Mouse (Mus musculus) ZHBTc4 (cell line): ENCODE results near the gene Xpo5.

Source experiments
- DNase-seq: peaks from one replicate; pipeline ENCODE4 v3.0.0-alpha.2; 2011; ENCODE audit warnings: low read depth, low spot score

Gene Xpo5

DNA sequence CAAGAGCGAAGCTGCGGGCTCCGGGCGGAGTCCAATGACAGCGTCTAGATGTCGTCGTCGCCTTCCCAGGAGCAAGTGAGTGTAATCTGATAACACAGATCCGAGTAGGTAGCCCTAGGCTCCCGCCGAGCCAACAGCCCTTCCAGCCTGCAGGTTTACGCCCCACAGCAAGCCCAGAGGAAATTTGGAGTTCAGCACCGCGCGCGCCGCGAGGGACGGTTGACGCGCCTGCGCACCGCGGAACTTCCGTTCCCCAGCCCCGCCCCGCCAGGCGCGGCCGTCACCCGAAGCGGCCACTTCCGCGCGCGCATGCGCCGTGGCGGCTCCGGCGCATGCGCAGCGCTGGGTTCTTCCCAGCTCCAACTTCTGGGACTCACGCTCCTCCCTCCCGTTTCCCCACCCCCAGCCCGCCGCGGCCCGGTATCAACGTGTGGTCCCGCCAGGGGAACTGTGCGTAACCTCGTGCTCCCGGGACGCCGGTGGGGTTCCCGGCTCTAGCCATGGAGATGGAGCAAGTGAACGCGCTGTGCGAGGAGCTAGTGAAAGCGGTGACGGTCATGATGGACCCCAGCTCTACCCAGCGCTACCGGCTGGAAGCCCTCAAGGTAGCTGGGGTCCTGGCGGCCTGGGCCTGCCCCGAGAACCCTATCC lies at the start of gene Xpo5, which contains the start of gene Polh:
TSS of gene Xpo5 (plus strand) at position 362 of the 651 bp plus-strand sequence.
TSS of gene Polh (minus strand) at position 225 of the 651 bp plus-strand sequence.
- peak; percentile 99 for DNase-seq

DNA sequence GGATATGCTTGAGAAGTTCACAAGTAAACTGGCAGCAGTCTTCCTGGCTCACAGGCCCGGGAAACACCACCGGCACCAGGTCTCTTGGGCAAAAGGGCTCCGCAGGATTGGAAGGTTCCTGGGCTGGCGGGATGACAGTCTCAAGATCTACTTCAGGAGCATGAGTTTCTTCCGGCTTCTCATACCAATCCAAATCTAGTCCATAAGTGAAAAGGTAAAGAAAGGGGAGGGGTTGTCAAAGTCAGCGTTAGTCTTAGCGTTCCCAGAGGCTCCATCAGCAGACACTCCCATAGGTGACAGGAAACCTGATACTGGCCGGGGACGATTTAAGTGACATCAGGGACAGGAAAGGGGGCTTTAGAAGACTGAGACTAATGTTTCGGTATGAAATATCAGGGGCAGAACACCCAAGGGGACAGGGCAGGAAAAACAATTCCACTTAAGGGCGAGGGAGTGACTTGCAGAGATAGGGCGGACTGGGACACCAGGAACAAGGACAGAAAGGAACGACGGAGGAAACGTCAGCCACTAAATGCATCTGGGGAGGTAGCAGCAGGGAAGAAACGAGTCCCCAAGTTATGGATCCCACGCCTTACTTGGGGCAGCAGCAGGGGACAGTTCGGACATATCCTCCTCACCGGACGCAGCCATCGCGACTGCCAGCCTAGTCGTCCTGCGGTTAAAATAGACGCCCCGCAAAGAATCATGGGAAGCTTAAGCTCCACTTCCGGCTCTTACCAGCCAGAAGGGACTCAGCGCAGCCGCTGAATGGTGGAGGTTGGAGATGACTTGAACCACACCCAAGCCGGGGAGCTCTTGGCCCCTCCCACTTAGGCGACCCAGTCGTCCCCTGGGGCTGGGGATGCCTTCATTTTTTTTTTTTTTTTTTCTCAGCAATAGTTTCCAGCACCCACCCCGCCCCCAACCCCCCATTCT lies 49.5 kb upstream of the Xpo5 start, which contains the start of gene Mad2l1bp:
TSS of gene Mad2l1bp (minus strand) at position 707 of the 936 bp plus-strand sequence.
- DNase-seq: peak; percentile 97

DNA sequence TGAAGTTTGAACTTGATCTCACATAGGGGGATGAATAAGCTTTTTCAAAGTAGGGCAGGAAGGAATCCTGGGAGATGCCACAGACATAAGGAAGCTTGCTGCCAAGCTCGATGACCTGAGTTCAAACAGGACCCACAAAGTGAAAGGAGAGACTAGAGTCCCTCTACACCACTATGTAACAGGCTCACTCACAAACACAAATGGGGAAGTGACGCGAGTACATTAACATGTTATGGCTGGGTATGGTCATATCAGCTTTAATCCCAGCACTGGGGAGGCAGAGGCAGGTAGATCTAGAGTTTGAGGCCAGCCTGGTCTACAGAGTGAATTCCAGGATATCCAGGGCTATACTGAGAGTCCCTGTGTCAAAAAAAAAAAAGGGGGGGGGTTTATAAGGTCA lies 48.2 kb upstream of the Xpo5 start:
- no peak for DNase-seq

DNA sequence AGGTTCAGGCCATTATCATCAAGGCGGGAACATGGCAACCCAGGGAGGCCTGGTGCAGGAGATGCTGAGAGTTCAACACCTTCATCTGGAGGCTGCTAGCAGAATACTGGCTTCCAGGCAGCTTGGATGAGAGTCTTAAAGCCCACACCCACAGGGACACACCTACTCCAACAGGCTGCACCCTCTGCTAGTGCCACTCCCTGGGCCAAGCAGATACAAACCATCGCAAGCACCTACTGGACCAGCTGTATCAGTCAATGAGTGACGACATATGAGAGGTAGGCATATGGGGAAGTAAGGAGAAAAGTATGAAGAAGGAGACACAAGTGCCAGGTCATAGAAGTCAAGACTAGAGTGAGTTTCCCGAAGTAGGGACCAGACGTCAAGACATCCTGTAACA lies 45.9 kb upstream of the Xpo5 start:
- DNase-seq: no peak

DNA sequence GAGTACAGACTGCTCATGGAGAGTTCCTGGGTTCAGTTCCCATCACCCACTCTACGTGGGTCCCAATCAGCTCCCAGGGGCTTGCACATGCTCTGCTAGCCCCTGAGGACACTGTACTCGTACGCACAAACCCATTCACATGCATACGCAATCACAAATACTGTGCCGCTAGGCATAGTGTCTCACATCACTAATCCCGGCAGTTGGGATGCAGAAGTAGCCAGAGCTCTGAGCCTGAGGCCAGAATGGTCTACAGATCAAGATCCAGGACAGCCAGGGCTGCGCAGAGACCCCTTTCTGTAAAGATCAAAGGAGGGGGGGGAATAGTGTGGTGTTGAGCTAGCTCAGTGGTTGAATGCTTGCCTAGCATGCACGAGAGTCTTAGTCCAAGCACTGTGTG lies 45.5 kb upstream of the Xpo5 start:
- DNase-seq: no peak

DNA sequence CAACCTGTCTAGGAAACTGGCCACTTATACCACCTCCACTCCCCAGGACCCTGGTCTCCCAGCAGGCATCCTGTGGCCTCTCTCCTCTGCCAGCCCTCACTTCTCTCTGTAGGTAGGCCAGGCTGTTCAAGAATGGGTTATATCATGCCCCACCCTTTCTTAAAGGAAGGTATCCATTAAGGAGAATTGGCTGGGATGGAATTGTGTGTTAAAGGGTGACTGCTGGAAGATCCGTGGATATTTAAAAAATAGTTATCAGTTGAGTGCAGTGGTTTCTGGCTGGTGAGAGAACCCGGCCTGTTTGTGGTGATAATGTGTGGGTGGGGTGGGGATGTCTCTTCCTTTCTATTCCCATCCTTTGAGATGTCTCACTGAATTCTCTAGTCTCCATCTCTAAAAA lies 43.3 kb upstream of the Xpo5 start:
- no peak for DNase-seq

DNA sequence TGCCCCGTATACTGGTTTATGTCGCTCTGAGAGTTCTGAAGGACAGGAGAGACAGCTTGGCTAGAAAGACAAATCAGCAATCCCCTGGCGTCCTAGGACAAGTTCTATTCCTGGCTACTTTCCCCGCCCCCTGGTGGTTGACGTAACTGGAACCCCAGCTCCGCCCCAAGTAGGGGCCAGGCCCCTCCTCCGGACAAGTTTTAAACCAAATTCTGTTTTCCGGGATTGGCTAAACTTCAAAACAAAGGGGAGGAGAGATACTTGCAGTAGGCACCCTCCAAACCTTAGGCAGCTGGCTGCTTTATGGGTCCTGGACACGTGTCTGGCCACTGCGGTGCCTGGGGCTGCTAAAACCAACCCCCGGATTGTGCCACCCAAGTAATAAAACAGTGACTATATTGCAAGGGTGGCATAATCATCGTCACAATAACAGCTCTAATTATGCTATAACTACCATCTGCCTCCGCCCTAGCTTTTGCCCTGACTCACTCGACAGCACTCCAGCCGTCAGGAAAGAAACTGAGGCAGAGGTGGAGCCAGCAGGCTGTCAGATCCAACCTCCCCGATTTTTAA lies 42.4 kb upstream of the Xpo5 start:
- DNase-seq: peak; percentile 96

DNA sequence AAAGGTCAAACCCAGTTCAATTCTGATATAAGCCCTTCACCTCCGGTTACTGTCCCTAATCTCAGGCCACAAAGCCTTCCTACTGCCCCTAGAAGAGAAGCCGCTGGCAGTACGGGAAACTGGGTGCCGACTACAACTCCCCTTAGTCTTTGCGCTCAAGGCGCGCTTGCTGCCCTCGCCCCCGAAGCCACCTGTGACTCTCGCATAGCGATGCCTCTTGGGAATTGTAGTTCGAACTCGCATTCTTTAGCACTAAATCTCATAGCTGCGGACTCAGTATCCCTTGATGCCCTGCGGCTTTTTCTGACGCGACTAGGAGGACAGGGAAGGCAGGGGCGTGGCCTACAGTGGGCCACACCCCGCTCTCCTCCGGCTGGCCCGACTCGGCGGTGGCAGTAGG lies 41.9 kb upstream of the Xpo5 start, which contains the start of gene Gtpbp2:
TSS of gene Gtpbp2 (plus strand) at position 347 of the 400 bp plus-strand sequence.
- peak; percentile 99 for DNase-seq

DNA sequence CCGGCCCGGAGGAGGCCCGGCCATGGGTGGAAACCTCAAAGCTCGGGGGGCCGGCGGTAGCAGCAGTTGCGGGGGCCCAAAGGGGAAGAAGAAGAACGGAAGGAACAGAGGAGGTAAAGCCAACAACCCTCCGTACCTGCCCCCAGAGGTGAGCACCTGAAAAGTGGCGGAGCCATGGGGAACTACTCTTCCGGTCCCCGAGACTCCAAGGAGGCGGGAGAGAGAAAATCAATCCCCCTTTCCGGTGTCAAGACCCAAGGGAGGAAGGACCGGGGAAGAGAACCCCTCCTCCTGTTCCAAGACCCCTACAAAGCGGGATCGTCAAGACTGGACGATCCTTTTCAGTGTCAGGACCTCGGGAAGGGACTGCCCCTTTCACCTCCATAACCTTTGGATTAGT lies 41.4 kb upstream of the Xpo5 start:
- DNase-seq: peak; percentile 49

DNA sequence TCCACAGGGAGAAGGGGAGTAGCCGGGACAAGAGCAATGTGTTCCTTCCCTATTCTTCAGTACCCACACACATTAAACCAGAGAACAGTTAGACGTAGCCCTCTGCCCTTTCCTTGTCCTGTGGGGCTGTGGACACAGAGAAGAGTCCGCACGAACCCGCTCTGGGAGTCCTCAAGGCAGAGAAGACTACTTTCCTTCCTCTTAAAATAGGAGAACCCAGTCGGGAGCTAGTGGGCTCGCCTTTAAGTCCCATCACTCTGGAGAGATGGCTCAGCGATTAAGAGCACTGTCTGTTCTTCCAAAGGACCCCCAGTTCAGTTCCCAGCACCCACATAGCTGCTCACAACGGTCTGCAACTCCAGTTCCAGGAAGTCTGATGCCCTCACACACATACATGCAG lies 40.9 kb upstream of the Xpo5 start:
- no peak for DNase-seq

DNA sequence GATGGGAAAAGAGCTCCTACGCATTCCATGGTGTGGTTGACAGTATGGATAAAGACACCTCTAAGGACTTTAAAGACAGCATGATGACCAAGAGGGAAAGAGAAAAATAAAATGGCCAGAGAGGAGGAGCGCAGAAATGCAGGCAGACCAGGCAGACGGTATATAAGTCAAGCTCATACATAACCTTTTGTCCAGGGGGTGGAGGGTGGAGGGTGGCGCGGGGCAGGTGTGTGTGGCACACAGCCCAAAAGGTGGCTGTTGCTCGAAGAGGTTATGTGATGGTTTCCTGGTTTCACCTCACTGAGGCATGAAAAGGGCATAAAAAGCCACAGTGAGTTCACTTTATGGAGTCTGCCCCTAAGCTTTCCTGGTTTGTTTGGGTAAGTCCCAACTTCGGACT lies 40.0 kb upstream of the Xpo5 start:
- no peak for DNase-seq

DNA sequence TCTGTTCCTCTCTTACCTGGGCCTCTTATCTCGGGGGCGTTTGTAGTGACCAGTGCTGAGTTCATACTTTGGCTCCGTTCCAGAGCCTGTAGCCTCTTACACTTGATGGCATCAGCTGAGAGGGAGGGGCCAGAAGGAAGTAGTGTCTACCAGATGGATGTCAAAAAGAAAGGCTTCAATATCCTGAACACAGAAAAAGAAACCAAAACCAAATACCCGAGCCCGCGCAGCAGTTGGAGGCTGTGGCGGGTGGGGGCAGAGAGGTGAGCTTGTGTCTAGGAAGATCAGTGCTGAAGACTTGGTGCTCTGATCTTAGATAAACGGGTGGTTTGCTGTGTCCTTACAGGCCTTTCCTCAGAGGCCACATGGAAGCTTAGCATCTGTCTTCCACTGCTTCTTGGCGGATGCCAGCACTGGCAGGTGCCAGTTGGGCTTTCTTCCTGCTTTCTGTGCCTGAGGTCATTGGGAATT lies 39.6 kb upstream of the Xpo5 start:
- DNase-seq: no peak

DNA sequence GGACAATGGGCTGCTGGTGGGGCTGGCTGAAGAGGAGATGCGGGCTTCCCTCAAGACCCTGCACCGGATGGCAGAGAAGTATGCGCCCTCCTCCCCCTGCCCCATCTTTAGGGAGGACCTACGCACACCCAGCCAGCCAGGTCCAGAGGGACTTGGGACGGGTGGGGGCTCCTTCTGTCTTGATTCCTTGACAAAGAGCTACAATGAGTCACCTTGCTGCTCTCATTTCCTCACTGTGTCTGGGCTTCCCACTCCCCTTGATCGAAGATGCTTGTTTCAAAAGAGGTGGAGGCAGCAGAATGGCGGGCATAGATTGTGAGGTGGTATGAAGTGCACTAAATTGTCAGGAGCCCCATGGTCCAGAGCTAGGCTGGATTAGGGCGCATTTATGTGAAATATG lies 38.3 kb upstream of the Xpo5 start:
- no peak for DNase-seq

DNA sequence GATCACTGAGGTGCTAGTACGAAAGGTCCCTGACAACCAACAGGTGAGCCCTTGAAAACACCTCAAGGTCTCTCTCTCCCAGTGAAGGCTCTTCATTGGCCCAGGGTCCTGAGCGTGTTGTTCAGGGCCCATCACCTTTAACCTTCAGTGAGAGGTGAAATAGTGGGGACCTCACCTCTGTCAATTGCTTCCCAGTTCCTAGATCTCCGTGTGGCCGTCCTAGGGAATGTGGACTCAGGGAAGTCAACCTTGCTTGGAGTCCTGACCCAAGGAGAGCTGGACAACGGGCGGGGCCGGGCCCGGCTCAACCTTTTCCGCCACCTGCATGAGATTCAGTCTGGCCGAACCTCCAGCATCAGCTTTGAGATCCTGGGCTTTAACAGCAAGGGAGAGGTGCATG lies 37.8 kb upstream of the Xpo5 start:
- no peak for DNase-seq

DNA sequence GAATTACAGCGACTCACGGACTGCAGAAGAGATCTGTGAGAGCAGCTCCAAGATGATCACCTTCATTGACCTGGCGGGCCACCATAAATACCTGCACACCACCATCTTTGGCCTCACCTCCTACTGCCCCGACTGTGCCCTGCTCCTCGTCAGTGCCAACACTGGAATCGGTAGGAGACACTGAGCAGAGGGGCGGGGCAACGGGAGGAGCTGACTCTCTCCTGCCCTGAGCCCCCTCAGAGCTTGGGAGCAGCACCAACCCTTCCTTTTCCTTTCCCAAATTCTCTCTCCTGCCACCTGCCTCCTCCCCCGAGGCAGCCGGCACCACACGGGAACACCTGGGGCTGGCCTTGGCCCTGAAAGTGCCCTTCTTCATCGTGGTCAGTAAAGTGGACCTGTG lies 37.1 kb upstream of the Xpo5 start:
- DNase-seq: no peak

DNA sequence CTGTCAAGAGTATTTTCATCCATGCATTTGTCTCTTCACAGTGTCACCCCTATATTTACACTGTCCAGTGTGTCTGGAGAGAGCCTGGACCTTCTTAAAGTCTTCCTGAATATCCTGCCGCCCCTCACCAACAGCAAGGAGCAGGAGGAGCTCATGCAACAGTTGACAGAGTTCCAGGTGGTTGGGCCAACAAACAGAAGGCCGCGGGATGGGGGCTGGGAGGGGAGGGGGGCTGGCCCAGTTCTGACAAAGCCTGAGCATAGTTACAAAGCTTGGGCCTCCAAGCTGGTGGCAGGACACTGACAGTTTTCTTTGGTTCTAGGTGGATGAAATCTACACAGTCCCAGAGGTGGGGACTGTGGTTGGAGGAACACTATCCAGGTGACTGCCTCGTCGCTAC lies 36.3 kb upstream of the Xpo5 start:
- no peak for DNase-seq

DNA sequence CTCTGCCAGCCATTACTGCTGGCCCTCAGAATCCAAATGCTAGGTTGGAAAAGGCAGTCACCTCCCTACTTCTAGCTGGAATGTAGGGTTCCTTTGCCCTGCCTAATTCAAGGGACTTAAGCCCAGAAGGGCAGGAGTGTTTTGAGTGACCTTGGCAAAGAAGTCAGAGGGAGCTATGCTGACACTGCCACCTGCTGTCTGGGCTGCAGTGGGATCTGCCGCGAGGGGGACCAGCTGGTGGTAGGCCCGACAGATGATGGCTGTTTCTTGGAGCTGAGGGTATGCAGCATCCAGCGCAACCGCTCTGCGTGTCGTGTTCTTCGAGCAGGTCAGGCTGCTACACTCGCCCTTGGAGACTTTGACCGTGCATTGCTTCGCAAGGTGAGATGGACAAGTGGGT lies 35.6 kb upstream of the Xpo5 start:
- peak; percentile 43 for DNase-seq

DNA sequence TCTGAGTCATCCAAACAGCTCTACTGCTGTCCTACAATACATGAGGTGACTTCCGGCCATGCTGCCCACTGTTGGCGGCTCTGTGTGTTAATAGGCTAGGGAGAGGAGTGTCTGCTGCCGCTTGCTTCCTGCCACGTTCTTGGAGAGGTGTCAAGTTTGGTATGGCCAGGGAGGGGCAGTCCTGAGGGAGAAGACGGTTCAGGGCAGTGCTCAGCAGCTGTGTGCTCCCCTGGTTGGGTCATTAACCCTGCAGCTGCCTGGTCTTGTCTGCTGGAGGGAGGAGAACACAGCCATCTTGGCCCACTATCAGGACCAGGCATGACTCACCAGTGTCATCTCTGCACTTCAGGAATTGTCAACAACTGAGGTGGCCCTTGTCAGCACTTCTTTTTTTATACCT lies 34.3 kb upstream of the Xpo5 start:
- DNase-seq: no peak

DNA sequence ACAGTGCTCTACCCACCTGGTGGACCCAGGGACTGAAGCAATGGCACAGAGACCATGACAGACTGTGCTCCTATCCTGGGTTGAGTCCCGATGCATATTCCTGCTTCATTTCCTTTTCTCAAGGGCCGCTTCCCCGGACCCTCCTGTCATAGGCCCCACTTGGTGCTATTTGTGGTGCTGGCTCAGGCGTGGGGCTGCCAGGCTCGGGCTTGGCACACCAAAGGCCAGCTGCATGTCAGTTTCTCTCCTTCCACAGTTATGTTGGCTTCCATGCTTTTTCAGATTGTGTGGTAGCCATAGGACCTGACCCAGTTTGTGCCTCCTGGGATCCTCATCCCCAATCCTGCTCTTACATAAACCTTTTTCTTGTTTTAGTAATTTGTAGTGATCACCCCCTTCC lies 33.8 kb upstream of the Xpo5 start:
- no peak for DNase-seq

DNA sequence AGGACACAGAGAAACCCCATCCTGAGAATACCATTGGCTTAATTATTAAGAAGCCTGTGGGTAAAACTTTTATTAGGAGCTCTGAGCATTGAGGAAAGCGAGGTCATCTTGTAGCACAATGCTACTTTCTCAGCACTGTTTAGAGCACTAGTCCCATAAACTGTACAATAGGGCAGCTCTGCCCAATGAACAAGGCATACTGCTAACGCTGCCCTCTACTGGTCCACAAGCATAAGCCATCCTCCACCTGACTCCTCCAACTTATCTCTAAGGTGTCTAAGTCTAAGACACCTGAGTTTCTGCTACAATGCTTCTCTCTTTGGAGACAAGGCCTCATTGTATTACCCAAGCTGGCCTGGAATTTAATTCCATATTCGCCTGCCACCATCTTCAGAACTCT lies 32.0 kb upstream of the Xpo5 start:
- DNase-seq: peak; percentile 59

DNA sequence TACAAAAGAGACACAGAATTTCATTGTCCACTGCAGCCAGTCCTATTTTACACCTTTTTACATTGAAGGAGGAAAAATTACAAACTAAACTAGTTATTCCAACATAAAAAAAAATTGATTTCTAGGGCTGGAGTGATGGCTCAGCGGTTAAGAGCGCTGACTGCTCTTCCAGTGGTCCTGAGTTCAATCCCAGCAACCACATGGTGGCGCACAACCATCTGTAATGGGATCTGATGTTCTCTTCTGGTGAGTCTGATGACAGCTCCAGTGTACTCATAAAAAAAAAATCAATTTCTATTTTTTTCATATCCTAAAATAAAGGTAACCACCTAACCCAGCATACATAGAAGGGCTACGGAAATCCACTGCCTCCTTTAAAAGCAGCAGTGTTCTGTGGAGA lies 20.3 kb upstream of the Xpo5 start:
- DNase-seq: no peak

DNA sequence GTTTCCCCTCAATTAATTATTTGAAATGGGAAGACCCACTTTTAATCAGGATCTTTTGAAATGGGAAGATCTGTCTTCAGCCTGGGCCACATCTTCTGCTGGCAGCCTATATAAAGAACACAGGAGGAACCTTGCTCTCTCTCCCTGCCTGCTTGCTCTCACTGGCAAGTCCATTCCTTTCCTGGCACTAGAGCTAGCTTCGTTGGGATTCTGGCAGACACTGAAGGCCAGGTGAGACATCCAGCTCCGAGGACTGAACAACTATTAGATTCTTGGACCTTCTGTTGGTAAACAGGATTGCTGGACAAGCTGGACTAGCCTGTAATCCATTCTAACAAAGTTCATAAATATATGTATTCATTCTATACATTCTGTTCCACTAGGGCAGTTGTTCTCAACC lies 13.8 kb upstream of the Xpo5 start:
- no peak for DNase-seq
